Mouse (Mus musculus): Measurements from ENCODE around the gene Hspbap1.
A peak's percentile ranks its signal among the peaks of the same experiment; 100 is the strongest.

The Hspbap1 gene

DNA sequence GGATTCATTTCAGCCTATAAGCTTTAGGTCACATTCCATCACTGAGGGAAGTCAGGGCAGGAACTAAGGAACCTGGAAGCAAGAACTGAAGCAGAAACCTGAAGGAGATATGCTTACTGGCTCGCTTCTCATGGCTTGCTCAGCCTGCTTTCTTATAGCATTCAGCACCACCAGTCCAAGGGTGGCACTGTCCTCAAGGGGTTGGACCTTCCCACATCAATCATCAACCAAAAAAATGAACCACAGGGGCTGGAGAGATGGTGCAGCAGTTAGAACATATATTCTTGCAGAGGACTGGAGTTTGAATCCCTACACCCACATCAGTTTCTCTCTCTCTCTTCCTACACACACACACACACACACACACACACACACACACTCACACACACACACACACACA is 5.2 kb upstream of the Hspbap1 start:
- no peak for DNase-seq

- DNase-seq, result no peak
Observed at GRCm38 (mm10) chr16:35765449-35765848, 4.7 kb upstream of the Hspbap1 start.

- DNase-seq, result no peak
Observed at GRCm38 (mm10) chr16:35766366-35766765, 3.8 kb upstream of the Hspbap1 start.

DNA sequence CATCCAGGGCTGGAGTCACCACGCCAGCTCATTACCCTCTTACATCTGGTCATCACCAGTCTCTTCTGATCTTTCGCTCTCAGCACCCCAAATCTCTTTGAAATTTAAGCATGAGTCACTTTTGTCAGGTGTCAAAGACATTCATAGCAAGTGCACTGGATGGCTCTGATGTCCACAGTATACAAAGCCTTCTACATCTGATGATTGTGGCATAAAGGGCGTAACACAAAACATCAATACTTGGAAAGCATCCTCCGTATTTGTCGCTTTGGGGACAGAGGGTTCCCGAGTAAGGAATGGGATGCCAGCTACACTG is 1.7 kb upstream of the Hspbap1 start:
- DNase-seq, result no peak

DNA sequence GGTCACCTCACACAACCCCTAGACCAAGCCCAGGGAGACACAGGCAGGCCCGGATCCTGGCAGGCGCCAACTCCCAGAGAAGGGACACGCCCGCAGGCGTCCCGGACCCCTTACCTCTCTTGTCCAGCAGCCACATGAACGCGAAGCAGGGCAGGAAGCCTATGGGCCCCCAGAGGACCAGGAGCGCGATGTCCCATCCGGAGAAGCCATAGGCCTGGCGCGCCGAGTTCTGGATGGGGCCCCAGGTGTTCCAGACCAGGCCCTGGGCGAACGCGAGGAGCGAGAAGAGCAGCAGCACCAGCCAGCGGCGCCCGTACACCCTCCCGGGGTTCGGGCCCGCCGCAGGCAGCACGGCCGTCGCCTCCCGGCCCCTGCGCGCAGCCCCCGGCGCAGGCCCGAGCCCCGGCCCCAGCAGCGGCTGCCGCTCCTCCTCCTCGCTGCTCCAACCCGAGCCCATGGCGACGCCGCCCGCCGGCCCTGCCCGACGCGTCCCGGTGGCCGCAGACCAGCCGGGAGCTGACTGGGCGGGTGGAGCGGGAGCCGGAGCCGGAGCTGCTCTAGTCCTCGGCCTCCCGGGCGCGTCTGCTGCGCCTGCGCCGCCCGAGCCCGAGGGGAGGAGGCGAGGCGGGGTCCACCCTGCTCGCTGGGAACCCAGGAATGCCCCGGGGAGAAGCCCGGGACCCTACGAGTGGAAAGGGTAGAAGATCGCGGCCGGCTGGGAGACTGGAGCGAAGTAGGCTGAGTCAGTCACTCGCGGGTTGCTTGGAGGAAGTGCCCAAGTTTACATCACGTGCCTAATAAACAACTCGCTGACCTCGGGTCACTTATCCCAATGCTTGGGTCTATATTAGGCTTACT is 1.2 kb upstream of the Hspbap1 start, which contains the start of gene Dirc2:
TSS of gene Dirc2 (minus strand) at position 572 of the 858 bp plus-strand sequence.
- peak; percentile 80 to 88 for DNase-seq

DNA sequence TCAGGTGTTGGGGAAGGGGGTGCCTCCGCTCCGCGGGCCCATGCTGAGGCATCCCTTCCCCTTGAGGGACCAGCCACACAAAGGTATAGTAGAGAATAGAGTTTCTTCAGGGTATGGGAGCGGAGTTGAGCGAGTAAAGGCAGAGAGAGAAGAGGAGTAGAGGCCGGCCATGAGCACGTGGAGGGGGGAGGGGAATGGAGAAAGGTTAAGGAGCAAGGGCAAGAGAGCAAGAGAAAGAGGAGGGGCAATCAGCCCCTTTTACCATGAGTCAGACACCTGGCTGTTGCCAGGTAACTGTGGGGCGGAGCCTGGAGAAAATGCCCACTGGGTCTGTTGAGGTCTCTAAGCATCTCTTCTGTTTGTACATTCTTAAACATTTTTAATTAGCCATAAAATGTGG is 966 bp downstream of the Hspbap1 start:
- DNase-seq, result no peak

DNA sequence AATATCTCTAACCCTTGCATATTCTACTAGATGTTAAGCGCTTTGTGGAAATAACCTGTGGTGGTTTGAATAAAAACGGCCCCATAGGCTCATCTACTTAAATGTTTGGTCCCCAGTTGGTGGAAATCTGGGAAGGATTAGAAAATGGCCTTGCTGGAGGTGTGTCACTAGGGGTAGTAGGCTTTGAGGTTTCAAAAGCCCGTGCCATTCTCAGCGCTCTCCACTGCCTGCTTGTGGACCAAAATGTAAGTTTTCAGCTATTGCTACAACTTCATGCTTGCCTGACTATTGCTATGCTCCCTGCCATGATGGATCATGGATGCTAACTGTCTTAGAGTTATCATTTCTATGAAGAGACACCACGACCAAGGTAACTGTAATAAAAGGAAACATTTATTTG is 1.4 kb downstream of the Hspbap1 start:
- no peak for DNase-seq

GRCm38 (mm10) chr16:35772598-35772997 is 2.4 kb downstream of the Hspbap1 start:
- DNase-seq, result no peak

DNA sequence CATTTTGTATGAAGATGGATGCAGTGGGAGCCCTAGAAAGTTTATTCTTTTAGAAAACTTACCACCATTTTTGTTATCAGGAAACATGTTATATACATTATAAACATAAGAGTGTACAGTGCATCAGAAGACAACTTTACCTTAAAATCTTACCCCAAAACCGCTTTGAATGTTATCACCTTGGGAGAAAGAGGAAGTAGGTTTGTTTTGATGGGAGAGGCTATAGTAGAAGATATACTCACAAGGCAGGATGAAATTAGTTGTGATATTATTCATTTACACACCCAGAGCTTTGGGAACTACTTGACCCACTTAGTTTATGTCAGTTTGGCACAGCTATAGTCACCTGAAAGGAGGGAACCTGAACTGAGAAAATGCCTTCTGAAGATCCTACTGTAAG is 5.7 kb downstream of the Hspbap1 start:
- no peak for DNase-seq

GRCm38 (mm10) chr16:35776737-35777136 is 6.6 kb downstream of the Hspbap1 start:
- DNase-seq, result no peak

GRCm38 (mm10) chr16:35777768-35778167 is 7.6 kb downstream of the Hspbap1 start:
- DNase-seq, result no peak

GRCm38 (mm10) chr16:35779681-35780080 is 9.5 kb downstream of the Hspbap1 start:
- no peak for DNase-seq

DNA sequence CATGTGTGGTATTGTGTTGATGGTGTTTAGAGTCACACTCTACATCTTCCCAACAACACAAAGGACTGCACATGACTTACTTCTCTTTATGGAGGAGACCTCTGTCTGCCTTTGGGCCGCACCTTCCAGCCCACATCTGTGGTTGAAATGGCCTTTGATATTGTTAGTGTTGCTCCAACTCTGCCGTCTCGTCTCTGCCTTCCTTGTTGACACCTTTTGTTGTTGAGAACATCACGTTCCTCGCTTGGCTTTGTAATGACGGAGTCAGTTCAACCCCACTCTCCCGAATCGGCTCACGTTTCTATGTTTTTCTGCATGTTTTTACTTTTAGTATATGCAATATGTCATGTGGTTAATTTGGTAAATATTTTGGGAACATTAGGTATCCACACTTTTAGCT is 10.9 kb downstream of the Hspbap1 start:
- no peak for DNase-seq

DNA sequence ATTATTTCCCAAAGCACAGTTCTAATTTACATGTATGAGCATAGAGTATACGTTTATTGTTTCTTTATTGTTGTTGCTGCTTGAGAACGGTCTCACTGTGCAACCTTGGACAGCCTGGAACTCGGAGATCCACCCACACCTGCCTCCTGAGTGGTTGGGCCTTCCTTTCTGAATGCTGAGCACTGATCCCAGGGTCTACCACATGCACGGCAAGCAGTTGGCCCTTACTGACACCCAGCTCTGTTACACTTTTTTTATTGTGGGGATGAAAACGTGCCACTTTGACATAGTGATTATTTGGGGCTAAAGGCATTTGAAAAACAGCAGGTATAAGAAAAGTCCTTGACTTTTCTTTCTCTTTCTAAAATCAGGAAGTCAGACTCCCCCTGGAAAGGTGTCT is 11.5 kb downstream of the Hspbap1 start:
- no peak for DNase-seq

GRCm38 (mm10) chr16:35782451-35783206 is 12.5 kb downstream of the Hspbap1 start:
- no peak for DNase-seq

DNA sequence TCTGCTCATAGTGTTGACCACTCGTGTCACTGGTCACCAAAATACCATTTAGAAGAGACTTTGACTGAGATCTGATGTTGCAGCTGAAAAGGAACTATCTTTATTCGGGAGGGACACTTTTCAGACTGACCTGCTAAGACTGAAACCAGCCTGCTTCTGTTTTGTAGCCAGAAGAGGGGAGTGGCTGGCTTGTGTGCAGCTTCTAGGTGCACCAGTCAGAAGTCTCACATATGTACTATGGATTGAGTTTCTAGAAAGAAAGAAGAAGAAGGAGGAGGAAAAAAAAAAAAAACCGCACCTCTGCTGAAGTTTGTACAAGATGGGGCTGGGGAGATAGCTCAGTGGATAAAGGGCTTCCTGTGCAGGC is 13.0 kb downstream of the Hspbap1 start:
- no peak for DNase-seq

DNA sequence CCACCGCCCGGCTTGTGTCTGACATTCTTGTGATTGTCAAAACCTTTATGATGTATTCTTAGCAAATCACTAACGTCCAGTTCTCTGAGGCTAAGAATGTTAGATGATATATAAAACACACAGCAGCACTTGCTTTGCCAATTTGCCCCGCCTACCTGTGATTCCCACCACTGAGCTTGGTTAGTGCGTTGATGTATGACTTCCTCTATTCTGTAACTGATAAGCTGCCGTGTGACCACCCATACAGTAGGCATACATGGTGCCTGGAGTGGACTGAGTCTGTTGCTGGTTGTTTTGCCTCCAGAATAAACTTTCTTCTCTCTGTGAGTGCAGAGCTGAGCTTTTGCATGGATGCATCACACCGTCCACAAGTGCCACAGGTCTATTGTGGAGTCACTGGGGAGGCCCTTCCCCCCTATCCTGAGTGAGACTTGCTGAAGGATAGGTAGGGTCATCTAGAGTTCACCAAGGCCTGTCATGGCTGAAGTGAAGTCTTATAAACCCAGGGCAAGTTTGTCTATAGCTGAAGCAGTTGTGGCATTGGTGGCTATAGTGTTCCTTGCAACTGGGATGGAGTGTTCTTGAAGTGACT is 14.1 kb downstream of the Hspbap1 start:
- DNase-seq, result no peak

DNA sequence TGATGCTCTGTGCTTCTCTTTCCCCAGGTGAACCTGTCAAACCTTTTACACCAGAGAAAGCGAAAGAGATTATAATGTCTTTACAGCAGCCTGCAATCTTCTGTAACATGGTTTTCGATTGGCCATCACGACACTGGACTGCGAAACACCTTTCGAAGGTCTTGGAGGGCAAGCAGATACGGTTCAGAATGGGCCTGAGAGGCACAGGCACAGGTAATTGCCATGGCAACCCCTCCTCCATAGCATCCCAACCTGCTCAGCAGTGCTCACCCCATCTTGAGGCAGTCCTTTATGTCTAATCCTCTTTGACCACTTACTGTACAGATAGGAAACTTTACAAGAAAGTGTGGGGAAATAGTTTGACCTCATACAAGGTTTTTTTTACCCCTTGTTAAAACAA is 17.0 kb downstream of the Hspbap1 start:
- no peak for DNase-seq

DNA sequence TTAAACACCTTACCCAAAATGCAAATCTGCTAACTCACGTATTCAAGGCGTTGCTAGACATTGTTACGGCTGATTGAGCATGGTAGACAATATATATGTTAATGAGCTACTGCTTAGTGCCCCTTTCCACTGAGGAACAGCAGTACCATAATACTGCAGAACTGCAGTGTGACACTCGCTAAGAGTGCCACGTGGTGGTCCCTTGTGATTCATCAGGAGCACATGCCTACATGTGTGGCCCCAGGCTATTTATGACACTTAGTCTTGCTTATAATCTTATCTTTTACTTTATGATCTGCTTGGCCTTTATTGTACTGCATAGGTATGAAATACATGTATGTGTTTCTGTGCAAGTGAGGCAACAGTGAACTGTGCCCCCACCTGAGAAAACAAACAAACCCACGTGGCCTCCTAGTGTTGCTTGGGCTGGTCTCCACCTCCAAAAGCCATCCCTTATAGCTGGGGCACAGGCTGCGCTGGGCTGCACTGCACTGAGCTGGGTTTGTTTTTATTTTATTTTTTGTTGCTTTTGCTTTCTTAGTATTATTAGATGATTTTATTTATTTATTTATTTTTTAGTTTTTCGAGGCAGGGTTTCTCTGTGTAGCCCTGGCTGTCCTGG is 17.5 kb downstream of the Hspbap1 start:
- DNase-seq, result no peak

GRCm38 (mm10) chr16:35788330-35788729 is 18.2 kb downstream of the Hspbap1 start:
- DNase-seq, result no peak

DNA sequence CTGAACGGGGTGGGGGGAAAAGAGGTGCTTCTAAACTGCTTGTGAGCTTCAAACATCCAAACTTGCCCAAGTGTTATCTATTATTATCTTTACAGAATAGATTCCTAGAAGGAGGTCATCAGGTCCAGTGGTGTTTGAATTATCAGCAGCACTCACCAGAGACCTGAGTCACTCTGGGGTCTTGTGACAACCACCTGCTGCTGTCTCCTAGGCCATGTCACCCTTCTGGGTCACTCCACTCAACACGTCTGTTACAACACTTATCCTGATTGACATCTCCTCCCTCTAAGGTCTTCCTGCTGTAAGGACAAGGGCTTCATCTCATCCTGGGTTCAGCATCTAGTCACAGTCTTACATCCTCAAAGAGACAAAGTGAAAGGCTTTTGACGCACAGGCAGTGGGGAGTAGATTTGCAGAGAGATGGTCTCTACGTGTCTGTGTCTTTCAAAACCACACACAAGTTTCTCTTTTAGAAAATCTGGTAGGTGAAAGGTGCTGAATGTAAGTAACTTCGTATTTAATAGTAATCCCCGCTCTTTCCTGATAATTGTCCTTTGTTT is 21.9 kb downstream of the Hspbap1 start:
- DNase-seq, result no peak

- DNase-seq, result no peak
Observed at GRCm38 (mm10) chr16:35802163-35802562, 32.0 kb downstream of the Hspbap1 start.

DNA sequence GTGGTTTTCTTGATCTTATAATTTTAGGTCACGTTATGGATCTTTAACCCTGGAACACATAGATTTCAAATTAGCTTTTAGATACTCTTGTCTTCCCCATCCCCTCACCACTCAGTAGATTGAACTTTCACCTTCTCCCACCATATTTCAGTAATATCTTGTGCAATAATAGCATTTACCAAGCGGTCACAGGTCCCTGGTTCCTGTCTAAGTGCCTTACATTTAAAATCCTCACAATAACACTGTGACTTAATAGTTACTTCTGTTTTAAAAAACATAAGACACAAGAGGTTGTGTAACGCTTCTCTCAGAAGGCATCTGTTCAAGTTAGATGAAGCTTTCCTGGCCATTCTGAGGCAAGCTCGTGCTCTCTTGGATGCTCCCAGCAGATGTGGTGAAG is 33.5 kb downstream of the Hspbap1 start:
- DNase-seq, result no peak

All from kidney, postnatal 4 days (tissue).